Mouse (Mus musculus) hindbrain, embryonic 10.5 days (tissue): ENCODE results near the gene Vmn1r94. TPM values are rescaled to one million over a fixed set of nuclear protein-coding genes. Genes with fewer than 3 reads are reported as not detected.
"Not testable (repeated sequence)": the region's sequence is repeated elsewhere in the genome, so short reads cannot be mapped to it uniquely, and the experiment has no call there.

ENCODE experiments used
- DNase-seq: peaks from one replicate; pipeline ENCODE4 v3.0.0-alpha.2; 2017; ENCODE audit warnings: low spot score
- H3K27ac ChIP-seq: fragments of 300-500 bp; sonication (generic); 2 replicates; pipeline ENCODE4 v1.5.1; 2016; ENCODE audit warnings: mild to moderate bottlenecking, moderate library complexity
- H3K27me3 ChIP-seq: fragments of 300-500 bp; sonication (generic); 2 replicates; pipeline ENCODE4 v1.6.1; 2016; ENCODE audit warnings: mild to moderate bottlenecking; ENCODE audit not compliant: poor library complexity, insufficient read depth, severe bottlenecking
- H3K36me3 ChIP-seq: fragments of 300-500 bp; sonication (generic); 2 replicates; pipeline ENCODE4 v1.6.1; 2016; ENCODE audit warnings: mild to moderate bottlenecking, moderate library complexity
- H3K4me1 ChIP-seq: fragments of 300-500 bp; sonication (generic); replicated peaks from 2 replicates; pipeline ENCODE4 v1.6.1; 2016; ENCODE audit warnings: mild to moderate bottlenecking
- H3K4me3 ChIP-seq: fragments of 300-500 bp; sonication (generic); 2 replicates; pipeline ENCODE4 v1.5.1; 2016; ENCODE audit warnings: mild to moderate bottlenecking, moderate library complexity
- H3K9me3 ChIP-seq: fragments of 300-500 bp; sonication (generic); 2 replicates; pipeline ENCODE4 v1.6.1; 2016; ENCODE audit warnings: mild to moderate bottlenecking, moderate library complexity
- WGBS: fragments of 180-500 bp; shearing (Covaris S2); methylation state at CpG from one replicate; pipeline ENCODE4 v1.1.7; 2016; 5-methylcytosine and 5-hydroxymethylcytosine counted together
- polyA plus RNA-seq: library from polyadenylated mRNA; unstranded; fragments of >200 nt; fragmentation: Nextera tagmentation; extraction: Ambion mirVana; gene quantifications from 2 replicates; pipeline ENCODE4 v1.2.1, GENCODE M21; 2016

Vmn1r94 gene
- polyA plus RNA-seq = not detected in 2 replicates

DNA sequence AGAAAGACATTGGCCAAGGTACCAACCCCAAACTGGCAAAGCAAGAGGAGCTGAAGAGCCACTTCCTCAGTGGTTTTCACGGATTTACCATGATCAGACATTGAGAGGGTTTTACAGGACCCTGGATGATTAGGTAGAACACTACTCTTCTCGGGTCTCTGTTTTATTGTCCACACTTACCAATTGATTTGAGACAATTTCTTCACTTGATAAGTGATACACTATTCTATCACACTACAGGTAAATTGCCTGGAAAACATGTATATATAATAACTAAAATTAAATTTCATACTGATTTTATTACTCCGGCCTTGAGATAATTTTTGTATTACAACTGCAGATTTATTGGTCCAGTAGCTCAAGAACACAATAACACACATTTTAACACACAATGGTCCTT is at the start of gene Vmn1r94:
Gene Vmn1r94 (minus strand): TSS at position 101 of the 400 bp plus-strand sequence.
- H3K27ac ChIP-seq, H3K27me3 ChIP-seq, H3K36me3 ChIP-seq, H3K9me3 ChIP-seq, DNase-seq, H3K4me3 ChIP-seq, H3K4me1 ChIP-seq: not testable (repeated sequence)
- no CpG with 5 or more reads among the region's 3 CpGs for WGBS

DNA sequence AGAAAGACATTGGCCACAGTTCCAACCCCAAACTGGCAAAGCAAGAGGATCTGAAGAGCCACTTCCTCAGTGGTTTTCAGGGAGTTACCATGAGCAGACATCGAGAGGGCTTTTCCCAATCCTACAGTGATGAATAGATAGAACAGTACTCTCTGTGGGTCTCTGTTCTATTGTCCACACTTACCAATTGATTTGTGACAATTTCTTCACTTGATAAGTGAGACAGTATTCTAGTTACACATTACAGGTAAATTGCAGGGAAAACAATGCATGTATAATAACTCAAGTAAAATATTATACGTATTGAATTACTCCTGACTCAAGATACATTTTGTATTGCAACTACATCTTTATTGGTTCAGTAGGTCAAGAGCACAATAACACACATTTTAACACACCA is 37.3 kb upstream of the Vmn1r94 start, which contains the start of gene Gm6164:
Gene Gm6164 (minus strand): TSS at position 101 of the 400 bp plus-strand sequence.
- not testable (repeated sequence) for H3K4me1 ChIP-seq, H3K27me3 ChIP-seq, DNase-seq, H3K27ac ChIP-seq, H3K36me3 ChIP-seq, H3K9me3 ChIP-seq, H3K4me3 ChIP-seq
- WGBS = no CpG with 5 or more reads among the region's 2 CpGs

DNA sequence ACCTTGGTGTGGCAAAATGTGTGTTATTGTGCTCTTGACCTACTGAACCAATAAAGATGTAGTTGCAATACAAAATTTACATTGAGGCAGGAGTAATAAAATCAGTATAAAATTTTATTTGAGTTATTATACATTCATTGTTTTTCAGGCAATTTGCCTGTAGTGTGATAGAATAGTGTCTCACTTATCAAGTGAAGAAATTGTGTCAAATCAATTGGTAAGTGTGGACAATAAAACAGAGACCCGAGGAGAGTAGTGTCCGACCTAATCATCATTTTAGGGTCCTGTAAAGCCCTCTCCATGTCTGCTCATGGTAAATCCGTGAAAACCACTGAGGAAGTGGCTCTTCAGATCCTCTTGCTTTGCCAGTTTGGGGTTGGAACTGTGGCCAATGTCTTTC is 25.2 kb upstream of the Vmn1r94 start, which contains the start of gene Vmn1r95:
Gene Vmn1r95 (plus strand): TSS at position 301 of the 400 bp plus-strand sequence.
- not testable (repeated sequence) for H3K27me3 ChIP-seq, H3K27ac ChIP-seq, H3K4me1 ChIP-seq, DNase-seq, H3K36me3 ChIP-seq, H3K9me3 ChIP-seq, H3K4me3 ChIP-seq
- WGBS = no CpG with 5 or more reads among the region's 3 CpGs

DNA sequence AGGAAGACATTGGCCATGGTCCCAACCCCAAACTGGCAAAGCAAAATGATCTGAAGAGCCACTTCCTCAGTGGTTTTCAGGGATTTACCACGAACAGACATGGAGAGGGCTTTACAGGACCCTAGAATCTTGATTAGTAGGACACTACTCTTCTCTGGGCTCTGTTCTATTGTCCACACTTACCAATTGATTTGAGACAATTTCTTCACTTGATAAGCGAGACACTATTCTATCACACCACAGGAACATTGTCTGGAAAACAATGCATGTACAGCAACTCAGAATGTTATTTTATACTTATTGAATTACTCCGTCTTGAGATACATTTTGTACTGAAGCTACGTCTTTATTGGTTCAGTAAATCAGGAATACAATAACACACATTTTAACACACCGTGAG is 29.2 kb downstream of the Vmn1r94 start, which contains the start of gene Vmn1r93:
Gene Vmn1r93 (minus strand): TSS at position 101 of the 400 bp plus-strand sequence.
- H3K36me3 ChIP-seq, DNase-seq, H3K4me1 ChIP-seq, H3K9me3 ChIP-seq, H3K4me3 ChIP-seq, H3K27ac ChIP-seq, H3K27me3 ChIP-seq: not testable (repeated sequence)
- no CpG with 5 or more reads among the region's 5 CpGs for WGBS

DNA sequence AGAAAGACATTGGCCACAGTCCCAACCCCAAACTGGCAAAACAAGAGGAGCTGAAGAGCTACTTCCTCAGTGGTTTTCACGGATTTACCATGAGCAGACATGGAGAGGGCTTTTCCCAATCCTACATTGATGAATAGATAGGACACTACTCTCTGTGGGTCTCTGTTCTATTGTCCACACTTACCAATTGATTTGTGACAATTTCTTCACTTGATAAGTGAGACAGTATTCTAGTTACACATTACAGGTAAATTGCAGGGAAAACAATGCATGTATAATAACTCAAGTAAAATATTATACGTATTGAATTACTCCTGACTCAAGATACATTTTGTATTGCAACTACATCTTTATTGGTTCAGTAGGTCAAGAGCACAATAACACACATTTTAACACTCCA is 45.7 kb downstream of the Vmn1r94 start, which contains the start of gene Gm16442:
Gene Gm16442 (minus strand): TSS at position 101 of the 400 bp plus-strand sequence.
- H3K27me3 ChIP-seq, H3K4me3 ChIP-seq, H3K9me3 ChIP-seq, H3K27ac ChIP-seq, H3K36me3 ChIP-seq, DNase-seq, H3K4me1 ChIP-seq: not testable (repeated sequence)
- no CpG with 5 or more reads among the region's 2 CpGs for WGBS

Other genes starting within 250 kb of the Vmn1r94 start
- 4.4 and 5.4 TPM in 2 replicates for gene Pvr, start 247.2 kb downstream of the Vmn1r94 start, polyA plus RNA-seq
- 0.21 and 0.41 TPM in 2 replicates for gene Igsf23, start 217.6 kb downstream of the Vmn1r94 start, polyA plus RNA-seq
- gene Ceacam20, start 203.0 kb downstream of the Vmn1r94 start, polyA plus RNA-seq = not detected in 2 replicates
- not detected in 2 replicates for gene Nlrp9b, start 176.9 kb downstream of the Vmn1r94 start, polyA plus RNA-seq
- gene Vmn1r91, start 68.7 kb downstream of the Vmn1r94 start, polyA plus RNA-seq = not detected in 2 replicates
- gene Gm16442, start 45.8 kb downstream of the Vmn1r94 start, polyA plus RNA-seq = not detected in 2 replicates
- not detected in 2 replicates for gene Vmn1r93, start 29.3 kb downstream of the Vmn1r94 start, polyA plus RNA-seq
- gene Vmn1r95, start 25.3 kb upstream of the Vmn1r94 start, polyA plus RNA-seq = not detected in 2 replicates
- not detected in 2 replicates for gene Gm6164, start 37.2 kb upstream of the Vmn1r94 start, polyA plus RNA-seq
- not detected in 2 replicates for gene Gm4498, start 65.5 kb upstream of the Vmn1r94 start, polyA plus RNA-seq
- not detected in 2 replicates for gene Gm5890, start 94.5 kb upstream of the Vmn1r94 start, polyA plus RNA-seq
- not detected in 2 replicates for gene Gm4133, start 165.7 kb upstream of the Vmn1r94 start, polyA plus RNA-seq
- not detected in 2 replicates for gene Gm5728, start 207.0 kb upstream of the Vmn1r94 start, polyA plus RNA-seq
- gene Vmn1r100, start 249.6 kb upstream of the Vmn1r94 start, polyA plus RNA-seq = not detected in 2 replicates